Mouse (Mus musculus) lung, postnatal 14 days (tissue): ENCODE results near the gene Casp6.

Source experiments
- DNase-seq: peaks from one replicate; pipeline ENCODE4 v3.0.0; 2021

Casp6 gene

GRCm38 (mm10) chr3:129925861-129926260 lies 24.6 kb downstream of the Casp6 start:
- no peak for DNase-seq

GRCm38 (mm10) chr3:129930213-129930778 lies 29.1 kb downstream of the Casp6 start:
- no peak for DNase-seq

- DNase-seq, result peak; percentile 17
These were observed 31.2 kb downstream of the Casp6 start for GRCm38 (mm10) chr3:129932443-129932842.

DNA sequence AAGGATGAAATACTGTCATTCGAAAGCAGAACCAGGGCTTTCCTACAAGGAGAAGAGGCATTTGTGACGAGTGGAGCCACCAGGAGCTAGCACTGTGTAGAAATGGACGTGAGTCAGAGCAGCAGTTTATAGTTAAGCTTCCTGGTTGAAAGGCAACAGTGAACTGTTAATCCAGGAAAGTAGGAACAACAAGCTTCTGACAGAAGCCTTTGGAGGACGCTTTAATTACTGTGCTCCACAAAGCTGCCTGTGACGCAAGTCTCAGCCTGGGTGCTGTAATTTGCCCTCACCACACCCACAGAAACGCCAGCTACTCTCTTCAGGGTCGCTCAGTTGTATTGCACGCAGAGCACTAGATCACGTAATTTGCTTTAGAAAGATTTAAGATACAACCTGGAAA lies 35.3 kb downstream of the Casp6 start:
- peak; percentile 2 for DNase-seq

DNA sequence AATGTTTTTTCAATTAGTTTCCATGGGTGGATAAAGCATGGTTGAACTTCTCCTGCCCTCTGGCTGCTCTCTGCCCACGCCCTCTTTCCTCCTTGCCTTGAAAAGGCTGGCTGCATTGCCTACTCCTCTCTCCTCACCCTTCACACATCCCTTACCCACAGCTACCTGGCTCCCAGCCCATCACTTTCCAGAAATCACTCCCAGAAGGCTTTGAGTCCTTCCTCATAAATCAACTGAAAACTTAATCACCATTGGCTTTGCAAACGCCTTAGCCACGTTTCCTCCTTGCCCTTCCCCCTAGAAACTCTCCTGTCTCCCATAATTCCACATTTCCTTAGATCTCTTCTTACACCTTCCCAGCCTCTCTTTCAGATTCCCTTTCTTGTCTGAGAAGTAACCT lies 36.6 kb downstream of the Casp6 start:
- no peak for DNase-seq

GRCm38 (mm10) chr3:129939058-129939457 lies 37.8 kb downstream of the Casp6 start:
- no peak for DNase-seq

GRCm38 (mm10) chr3:129940780-129941179 lies 39.6 kb downstream of the Casp6 start:
- DNase-seq, result no peak

GRCm38 (mm10) chr3:129941291-129941690 lies 40.1 kb downstream of the Casp6 start:
- DNase-seq, result no peak

DNA sequence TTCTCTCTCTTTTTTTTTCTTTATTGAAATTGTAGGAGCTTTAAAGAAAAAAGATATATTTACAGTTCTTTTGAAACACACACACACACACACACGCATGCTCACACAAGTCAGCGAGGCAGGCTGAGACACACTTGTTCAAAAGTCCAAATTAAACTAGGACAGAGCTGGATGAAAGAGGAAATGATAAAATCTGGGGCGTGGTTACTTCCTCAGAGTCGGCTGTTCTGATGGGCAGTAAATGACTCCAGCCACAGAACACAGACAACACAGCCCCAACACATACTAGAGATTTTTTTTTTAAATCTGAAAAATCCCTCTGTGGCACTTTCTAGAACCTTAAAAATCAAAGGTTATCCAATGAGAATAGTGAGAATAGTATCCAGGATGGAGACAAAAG lies 42.6 kb downstream of the Casp6 start:
- DNase-seq, result no peak

GRCm38 (mm10) chr3:129946217-129946914 lies 45.1 kb downstream of the Casp6 start:
- DNase-seq, result no peak

- peak; percentile 19 for DNase-seq
These were observed 47.1 kb downstream of the Casp6 start for GRCm38 (mm10) chr3:129948359-129948758.

GRCm38 (mm10) chr3:129949158-129949773 lies 48.0 kb downstream of the Casp6 start:
- no peak for DNase-seq

DNA sequence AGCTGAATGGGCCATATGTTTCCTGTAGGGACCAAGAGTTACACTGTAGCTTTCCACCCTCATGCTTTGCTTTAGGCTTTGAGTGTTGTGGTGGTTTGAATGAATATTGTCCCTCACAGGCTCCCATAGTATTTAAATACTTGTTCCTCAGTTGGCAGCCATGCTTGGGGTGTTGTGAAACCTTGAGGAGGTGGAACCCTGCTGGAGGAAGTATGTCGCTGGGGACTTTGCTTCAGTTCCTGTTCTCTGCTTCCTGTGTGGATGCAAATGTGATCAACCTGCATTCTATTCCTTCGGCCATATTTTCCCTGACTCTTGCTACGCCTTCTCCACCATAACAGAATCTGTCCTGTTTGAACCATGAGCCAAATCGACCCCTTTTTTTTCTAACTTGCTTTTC lies 52.1 kb downstream of the Casp6 start:
- DNase-seq, result no peak

GRCm38 (mm10) chr3:129962533-129962932 lies 61.3 kb downstream of the Casp6 start:
- no peak for DNase-seq
